Mouse (Mus musculus) hindbrain, embryonic 16.5 days (tissue): ENCODE data around the gene Hsd3b2. TPM values are rescaled to one million over a fixed set of nuclear protein-coding genes. Genes with fewer than 3 reads are reported as not detected.
"Not testable (repeated sequence)": the region's sequence is repeated elsewhere in the genome, so short reads cannot be mapped to it uniquely, and the experiment has no call there.

Experiments used
- ATAC-seq: fragments of 200-750 bp; cut with Nextera tagmentation; 2 replicates; pipeline ENCODE4 v1.8.0; 2017; ENCODE audit warnings: moderate TSS enrichment, moderate library complexity
- H3K27ac ChIP-seq: fragments of 300-500 bp; sonication (generic); 2 replicates; pipeline ENCODE4 v1.5.1; 2014; ENCODE audit warnings: low read depth, mild to moderate bottlenecking, control low read depth, low read length, moderate library complexity
- H3K27me3 ChIP-seq: fragments of 300-500 bp; sonication (generic); replicated peaks from 2 replicates; pipeline ENCODE4 v1.6.1; 2014; ENCODE audit warnings: low read length; ENCODE audit not compliant: control insufficient read depth, insufficient read depth
- H3K36me3 ChIP-seq: fragments of 300-500 bp; sonication (generic); 2 replicates; pipeline ENCODE4 v1.6.1; 2014; ENCODE audit warnings: mild to moderate bottlenecking, low read length, moderate library complexity, mixed read lengths; ENCODE audit not compliant: control insufficient read depth, insufficient read depth
- H3K4me1 ChIP-seq: fragments of 300-500 bp; sonication (generic); 2 replicates; pipeline ENCODE4 v1.6.1; 2014; ENCODE audit warnings: low read depth, low read length; ENCODE audit not compliant: control insufficient read depth, insufficient read depth
- H3K4me2 ChIP-seq: fragments of 300-500 bp; sonication (generic); 2 replicates; pipeline ENCODE4 v1.6.1; 2014; ENCODE audit warnings: mild to moderate bottlenecking, low read length, control low read depth, moderate library complexity
- H3K4me3 ChIP-seq: fragments of 300-500 bp; sonication (generic); 2 replicates; pipeline ENCODE4 v1.5.1; 2014; ENCODE audit warnings: mild to moderate bottlenecking, low read length, control low read depth, moderate library complexity
- H3K9ac ChIP-seq: fragments of 300-500 bp; sonication (generic); 2 replicates; pipeline ENCODE4 v1.6.1; 2014; ENCODE audit warnings: low read depth, mild to moderate bottlenecking, control low read depth, low read length, moderate library complexity
- H3K9me3 ChIP-seq: fragments of 300-500 bp; sonication (generic); 2 replicates; pipeline ENCODE4 v1.6.1; 2014; ENCODE audit warnings: mild to moderate bottlenecking, low read length, moderate library complexity; ENCODE audit not compliant: control insufficient read depth
- WGBS: fragments of 180-500 bp; shearing (Covaris S2); extraction: QIAGEN DNeasy Blood & Tissue Kit; methylation state at CpG from one replicate; pipeline ENCODE4 v1.1.7; 2014; 5-methylcytosine and 5-hydroxymethylcytosine counted together
- polyA plus RNA-seq: library from polyadenylated mRNA; unstranded; fragments of >200 nt; fragmentation: Nextera tagmentation; extraction: Ambion mirVana; gene quantifications from 2 replicates; pipeline ENCODE4 v1.2.1, GENCODE M21; 2015

Hsd3b2 gene
- not detected in 2 replicates for polyA plus RNA-seq

GRCm38 (mm10) chr3:98724376-98724775 is at the start of gene Hsd3b2:
Hsd3b2 (minus strand) TSS chr3:98724543.
- H3K27ac ChIP-seq = no peak within 1 kb of the TSS
- no peak within 1 kb of the TSS for H3K4me3 ChIP-seq
- no peaks in the 10 kb centered on the region for H3K36me3 ChIP-seq
- H3K9ac ChIP-seq = no peak within 1 kb of the TSS
- H3K4me1 ChIP-seq = no peaks in the 10 kb centered on the region
- ATAC-seq = no peak
- no peaks in the 10 kb centered on the region for H3K27me3 ChIP-seq
- H3K9me3 ChIP-seq = no peaks in the 10 kb centered on the region
- H3K4me2 ChIP-seq = no peak within 1 kb of the TSS
- 77% methylated on average over 1 of the region's 1 CpGs for WGBS

- no peaks in the 10 kb centered on the region for H3K4me1 ChIP-seq
- no peaks in the 10 kb centered on the region for H3K9me3 ChIP-seq
- no peak overlapping the region for H3K9ac ChIP-seq
- no peak overlapping the region for H3K27ac ChIP-seq
- no peak overlapping the region for H3K4me2 ChIP-seq
- no peak for ATAC-seq
- no peak overlapping the region for H3K4me3 ChIP-seq
- no peaks in the 10 kb centered on the region for H3K27me3 ChIP-seq
- H3K36me3 ChIP-seq = no peaks in the 10 kb centered on the region
Observed at GRCm38 (mm10) chr3:98764155-98764554, 39.8 kb upstream of the Hsd3b2 start.

GRCm38 (mm10) chr3:98756836-98757235 is 32.5 kb upstream of the Hsd3b2 start:
- Histone ChIP-seq H3K27ac (no peak overlapping the region), H3K9ac (no peak overlapping the region), H3K4me1 (no peaks in the 10 kb centered on the region), H3K4me2 (no peak overlapping the region), H3K36me3 (no peaks in the 10 kb centered on the region), H3K9me3 (no peaks in the 10 kb centered on the region), H3K27me3 (no peaks in the 10 kb centered on the region), H3K4me3 (no peak overlapping the region)
- 88% methylated on average over 3 of the region's 3 CpGs for WGBS
- no peak for ATAC-seq

GRCm38 (mm10) chr3:98752171-98752570 is 27.8 kb upstream of the Hsd3b2 start:
- H3K9ac ChIP-seq = no peak overlapping the region
- H3K4me2 ChIP-seq = no peak overlapping the region
- H3K4me1 ChIP-seq = no peaks in the 10 kb centered on the region
- 73% methylated on average over 2 of the region's 2 CpGs for WGBS
- no peaks in the 10 kb centered on the region for H3K36me3 ChIP-seq
- H3K27me3 ChIP-seq = no peaks in the 10 kb centered on the region
- no peaks in the 10 kb centered on the region for H3K9me3 ChIP-seq
- no peak overlapping the region for H3K4me3 ChIP-seq
- no peak overlapping the region for H3K27ac ChIP-seq
- no peak for ATAC-seq

- H3K27ac ChIP-seq, H3K4me3 ChIP-seq, H3K36me3 ChIP-seq, H3K9me3 ChIP-seq, H3K4me1 ChIP-seq, H3K27me3 ChIP-seq, H3K9ac ChIP-seq, ATAC-seq, H3K4me2 ChIP-seq: not testable (repeated sequence)
- WGBS = 67% methylated on average over 1 of the region's 1 CpGs
Observed at GRCm38 (mm10) chr3:98741043-98741442, 16.7 kb upstream of the Hsd3b2 start.

- no peak overlapping the region for H3K27ac ChIP-seq
- H3K9ac ChIP-seq = no peak overlapping the region
- ATAC-seq = no peak
- 46% methylated on average over 4 of the region's 4 CpGs for WGBS
- no peaks in the 10 kb centered on the region for H3K4me1 ChIP-seq
- no peaks in the 10 kb centered on the region for H3K27me3 ChIP-seq
- no peak overlapping the region for H3K4me3 ChIP-seq
- H3K4me2 ChIP-seq = no peak overlapping the region
- H3K9me3 ChIP-seq = no peaks in the 10 kb centered on the region
- H3K36me3 ChIP-seq = no peaks in the 10 kb centered on the region
Observed at GRCm38 (mm10) chr3:98734340-98734739, 10.0 kb upstream of the Hsd3b2 start.

GRCm38 (mm10) chr3:98733724-98734123 is 9.4 kb upstream of the Hsd3b2 start:
- ATAC-seq = no peak
- H3K36me3 ChIP-seq = no peaks in the 10 kb centered on the region
- H3K4me2 ChIP-seq = no peak overlapping the region
- H3K27me3 ChIP-seq = no peaks in the 10 kb centered on the region
- no peak overlapping the region for H3K27ac ChIP-seq
- H3K9me3 ChIP-seq = no peaks in the 10 kb centered on the region
- H3K4me3 ChIP-seq = no peak overlapping the region
- H3K9ac ChIP-seq = no peak overlapping the region
- no peaks in the 10 kb centered on the region for H3K4me1 ChIP-seq
- 81% methylated on average over 2 of the region's 2 CpGs for WGBS

- Histone ChIP-seq H3K4me3 (no peak overlapping the region), H3K9me3 (no peaks in the 10 kb centered on the region), H3K4me2 (no peak overlapping the region), H3K27ac (no peak overlapping the region), H3K9ac (no peak overlapping the region), H3K27me3 (no peaks in the 10 kb centered on the region), H3K4me1 (no peaks in the 10 kb centered on the region), H3K36me3 (no peaks in the 10 kb centered on the region)
- no peak for ATAC-seq
- WGBS = 83% methylated on average over 2 of the region's 2 CpGs
Observed at GRCm38 (mm10) chr3:98726281-98726680, 1.9 kb upstream of the Hsd3b2 start.

- no peaks in the 10 kb centered on the region for H3K4me1 ChIP-seq
- no peak overlapping the region for H3K4me3 ChIP-seq
- H3K27ac ChIP-seq = no peak overlapping the region
- H3K9me3 ChIP-seq = no peaks in the 10 kb centered on the region
- no peaks in the 10 kb centered on the region for H3K36me3 ChIP-seq
- H3K9ac ChIP-seq = no peak overlapping the region
- no peak overlapping the region for H3K4me2 ChIP-seq
- no peaks in the 10 kb centered on the region for H3K27me3 ChIP-seq
- no peak for ATAC-seq
Observed at GRCm38 (mm10) chr3:98720740-98721139, 3.6 kb downstream of the Hsd3b2 start.

GRCm38 (mm10) chr3:98682401-98682800 is 41.9 kb downstream of the Hsd3b2 start:
- Histone ChIP-seq H3K4me2 (no peak overlapping the region), H3K4me1 (no peaks in the 10 kb centered on the region), H3K4me3 (no peak overlapping the region), H3K36me3 (no peaks in the 10 kb centered on the region), H3K9me3 (no peaks in the 10 kb centered on the region), H3K27ac (no peak overlapping the region), H3K27me3 (no peaks in the 10 kb centered on the region), H3K9ac (no peak overlapping the region)
- ATAC-seq = no peak
- WGBS = 74% methylated on average over 1 of the region's 1 CpGs
